Mouse (Mus musculus) MEL (cell line): ENCODE measurements around the gene Cx3cl1. TPM values are rescaled to one million over a fixed set of nuclear protein-coding genes. Genes with fewer than 3 reads are reported as not detected.

Experiments
- DNase-seq: peaks from one replicate; pipeline ENCODE4 v3.0.0; 2011; ENCODE audit warnings: low read depth, low spot score
- H3K27ac ChIP-seq: 2 replicates; pipeline ENCODE4 v1.5.1; 2012; ENCODE audit warnings: low read depth, mild to moderate bottlenecking, control low read depth, low read length, moderate library complexity; ENCODE audit not compliant: control insufficient read depth
- H3K27me3 ChIP-seq, 2 experiments: fragments of 150-350 bp in 1 of 2; sonication (generic) in 1 of 2; 2 replicates each; pipeline ENCODE4 v1.6.1; 2012; ENCODE audit warnings: low read length in 2 of 2, mild to moderate bottlenecking in 2 of 2, improper control_type of control experiment in 1 of 2, moderate library complexity in 1 of 2; ENCODE audit not compliant: insufficient read depth in 2 of 2, control insufficient read depth in 1 of 2
- H3K36me3 ChIP-seq, 2 experiments: 2 replicates each; pipeline ENCODE4 v1.6.1; 2012 to 2014; ENCODE audit warnings: low read length in 2 of 2, improper control_type of control experiment in 1 of 2, inconsistent platforms in 1 of 2, mild to moderate bottlenecking in 1 of 2; ENCODE audit not compliant: insufficient read depth in 2 of 2, control insufficient read depth in 1 of 2
- H3K4me1 ChIP-seq, 2 experiments: fragments of 150-350 bp in 1 of 2; sonication (generic) in 1 of 2; 2 replicates each; pipeline ENCODE4 v1.6.1; 2012; ENCODE audit warnings: low read length in 2 of 2, improper control_type of control experiment in 1 of 2, mild to moderate bottlenecking in 1 of 2; ENCODE audit not compliant: insufficient read depth in 2 of 2, control insufficient read depth in 1 of 2
- H3K4me3 ChIP-seq, 2 experiments: fragments of 150-350 bp in 1 of 2; sonication (generic) in 1 of 2; 2 replicates each; pipeline ENCODE4 v1.5.1; 2012; ENCODE audit warnings: low read depth in 2 of 2, low read length in 2 of 2, mild to moderate bottlenecking in 2 of 2, moderate library complexity in 2 of 2, control low read depth in 1 of 2, improper control_type of control experiment in 1 of 2; ENCODE audit not compliant: control insufficient read depth in 1 of 2, insufficient read depth in 1 of 2
- H3K79me2 ChIP-seq: 2 replicates; pipeline ENCODE4 v1.6.1; 2012; ENCODE audit warnings: mild to moderate bottlenecking, low read length, moderate library complexity; ENCODE audit not compliant: control insufficient read depth, poor library complexity, insufficient read depth
- H3K9ac ChIP-seq: 2 replicates; pipeline ENCODE4 v1.6.1; 2012; ENCODE audit warnings: low read depth, mild to moderate bottlenecking, control low read depth, low read length, moderate library complexity; ENCODE audit not compliant: control insufficient read depth, poor library complexity, severe bottlenecking
- H3K9me3 ChIP-seq: fragments of 150-350 bp; sonication (generic); replicated peaks from 2 replicates; pipeline ENCODE4 v1.6.1; 2012; ENCODE audit warnings: mild to moderate bottlenecking, low read length, improper control_type of control experiment, moderate library complexity; ENCODE audit not compliant: insufficient read depth
- CHD2 ChIP-seq: IDR thresholded peaks from 2 replicates; pipeline ENCODE4 v1.6.1; 2011; ENCODE audit warnings: low read length, improper control_type of control experiment
- CTCF ChIP-seq, 3 experiments: IDR thresholded peaks in 2 of 3; conservative IDR thresholded peaks in 1 of 3; 2 replicates each; pipeline ENCODE4 v1.5.1; 2011 to 2012; ENCODE audit warnings: low read length in 3 of 3, low read depth in 2 of 3, mild to moderate bottlenecking in 2 of 3, improper control_type of control experiment in 1 of 3, inconsistent platforms in 1 of 3, mixed read lengths in 1 of 3, moderate library complexity in 1 of 3; ENCODE audit not compliant: control insufficient read depth in 1 of 3, insufficient read depth in 1 of 3, poor library complexity in 1 of 3, severe bottlenecking in 1 of 3
- ELF1 ChIP-seq: IDR thresholded peaks from 2 replicates; pipeline ENCODE4 v1.6.1; 2014; ENCODE audit warnings: low read depth, mild to moderate bottlenecking, inconsistent platforms, low read length, improper control_type of control experiment, moderate library complexity
- EP300 ChIP-seq, 2 experiments: IDR thresholded peaks; 2 replicates each; pipeline ENCODE4 v1.6.1; 2011; ENCODE audit warnings: improper control_type of control experiment in 2 of 2, low read length in 2 of 2, low read depth in 1 of 2, mild to moderate bottlenecking in 1 of 2
- GABPA ChIP-seq: IDR thresholded peaks from 2 replicates; pipeline ENCODE4 v1.6.1; 2012; ENCODE audit warnings: low read depth, mild to moderate bottlenecking, inconsistent platforms, low read length, improper control_type of control experiment, moderate library complexity
- JUND ChIP-seq: IDR thresholded peaks from 2 replicates; pipeline ENCODE4 v1.6.1; 2011; ENCODE audit warnings: low read depth, mild to moderate bottlenecking, improper control_type of control experiment, low read length
- KAT2A ChIP-seq: conservative IDR thresholded peaks from 2 replicates; pipeline ENCODE4 v1.6.1; 2012; ENCODE audit warnings: low read depth, low read length, improper control_type of control experiment, inconsistent platforms
- MAZ ChIP-seq: IDR thresholded peaks from 2 replicates; pipeline ENCODE4 v1.6.1; 2012; ENCODE audit warnings: low read depth, mild to moderate bottlenecking, inconsistent platforms, low read length, improper control_type of control experiment
- MXI1 ChIP-seq: IDR thresholded peaks from 2 replicates; pipeline ENCODE4 v1.6.1; 2011; ENCODE audit warnings: mild to moderate bottlenecking, low read depth, low read length, improper control_type of control experiment
- MYC ChIP-seq: IDR thresholded peaks from 2 replicates; pipeline ENCODE4 v1.6.1; 2011; ENCODE audit warnings: low read depth, mild to moderate bottlenecking, low read length, improper control_type of control experiment, moderate library complexity
- POLR2AphosphoS2 ChIP-seq: IDR thresholded peaks from 2 replicates; pipeline ENCODE4 v1.6.1; 2011; ENCODE audit warnings: low read length, improper control_type of control experiment
- RAD21 ChIP-seq: IDR thresholded peaks from 2 replicates; pipeline ENCODE4 v1.6.1; 2011; ENCODE audit warnings: mild to moderate bottlenecking, low read depth, low read length, improper control_type of control experiment
- RCOR1 ChIP-seq: IDR thresholded peaks from 2 replicates; pipeline ENCODE4 v1.6.1; 2012; ENCODE audit warnings: low read depth, mild to moderate bottlenecking, inconsistent platforms, low read length, improper control_type of control experiment
- SIN3A ChIP-seq: IDR thresholded peaks from 2 replicates; pipeline ENCODE4 v1.6.1; 2012; ENCODE audit warnings: low read length, improper control_type of control experiment, inconsistent platforms
- SMC3 ChIP-seq: IDR thresholded peaks from 2 replicates; pipeline ENCODE4 v1.6.1; 2011; ENCODE audit warnings: low read depth, low read length, improper control_type of control experiment
- TAL1 ChIP-seq: IDR thresholded peaks from 2 replicates; pipeline ENCODE4 v1.6.1; 2012; ENCODE audit warnings: mild to moderate bottlenecking, inconsistent platforms, low read length, moderate library complexity, mixed read lengths
- ZKSCAN1 ChIP-seq: IDR thresholded peaks from 2 replicates; pipeline ENCODE4 v1.6.1; 2012; ENCODE audit warnings: low read depth, mild to moderate bottlenecking, inconsistent platforms, low read length, improper control_type of control experiment, moderate library complexity
- ZNF384 ChIP-seq: IDR thresholded peaks from 2 replicates; pipeline ENCODE4 v1.6.1; 2012; ENCODE audit warnings: low read depth, mild to moderate bottlenecking, inconsistent platforms, low read length, improper control_type of control experiment
- polyA plus RNA-seq, 2 experiments: library from polyadenylated mRNA; stranded (reverse) in 1 of 2; unstranded in 1 of 2; fragments of >175 nt in 1 of 2; fragments of >200 nt in 1 of 2; gene quantifications; 2 replicates each; pipeline versions ENCODE4 v1.2.1 to v1.2.4; 2012; ENCODE audit warnings: low replicate concordance in 2 of 2, low read depth in 1 of 2; ENCODE audit not compliant: insufficient read length in 2 of 2, insufficient read depth in 1 of 2, missing spikeins in 1 of 2
- total RNA-seq: library from RNA; depleted of rRNA; stranded (reverse); fragments of 300-350 nt; gene quantifications from 2 replicates; pipeline ENCODE4 v1.2.3, GENCODE M21; 2012

Cx3cl1 gene
- total and polyA plus RNA-seq, 3 experiments = not detected

GRCm38 (mm10) chr8:94734735-94735350 is 37.0 kb upstream of the Cx3cl1 start:
- no peaks in the 10 kb centered on the region for H3K79me2 ChIP-seq
- H3K4me3 ChIP-seq = no peak overlapping the region
- no peak overlapping the region for H3K9ac ChIP-seq
- no peaks in the 10 kb centered on the region for H3K9me3 ChIP-seq
- H3K4me1 ChIP-seq = no peaks in the 10 kb centered on the region
- no peak for TF ChIP-seq MAZ
- no peak for TF ChIP-seq RCOR1
- TF ChIP-seq ZKSCAN1 = no peak
- no peak for DNase-seq
- H3K27ac ChIP-seq = no peak overlapping the region
- H3K36me3 ChIP-seq = no peaks in the 10 kb centered on the region
- peaks cover 0 to 5% of the 10 kb centered on the region in 2 experiments; a peak in 2 of 4 replicates for H3K27me3 ChIP-seq

GRCm38 (mm10) chr8:94735426-94736094 is 36.2 kb upstream of the Cx3cl1 start:
- Histone ChIP-seq H3K9ac (peak overlapping the region; percentile 37; the same call in 1 of the 2 replicates), H3K4me3 (peak overlapping the region; percentile 51 to 53), H3K9me3 (no peaks in the 10 kb centered on the region), H3K27me3 (peaks cover 0 to 3% of the 10 kb centered on the region in 2 experiments; a peak in 2 of 4 replicates), H3K79me2 (no peaks in the 10 kb centered on the region), H3K27ac (no peak overlapping the region), H3K4me1 (no peaks in the 10 kb centered on the region), H3K36me3 (no peaks in the 10 kb centered on the region)
- no peak for TF ChIP-seq KAT2A
- TF ChIP-seq CHD2 = no peak
- no peak for TF ChIP-seq CTCF (IDR thresholded peaks at IDR 0.05 in 2 of 3, conservative IDR thresholded peaks at IDR 0.05 in 1 of 3; ENCODE audit: control insufficient read depth in 1 of 3, insufficient read depth in 1 of 3, low read depth in 2 of 3, low read length in 3 of 3, poor library complexity in 1 of 3, severe bottlenecking in 1 of 3)
- DNase-seq = peak; percentile 20

GRCm38 (mm10) chr8:94739829-94740228 is 32.0 kb upstream of the Cx3cl1 start:
- Histone ChIP-seq H3K79me2 (no peaks in the 10 kb centered on the region), H3K4me3 (no peak overlapping the region), H3K27me3 (peaks cover 0 to 5% of the 10 kb centered on the region in 2 experiments), H3K36me3 (no peaks in the 10 kb centered on the region), H3K4me1 (no peaks in the 10 kb centered on the region), H3K27ac (no peak overlapping the region), H3K9ac (no peak overlapping the region), H3K9me3 (no peaks in the 10 kb centered on the region)
- no peak for DNase-seq
- no peak for TF ChIP-seq POLR2AphosphoS2
- no peak for TF ChIP-seq TAL1
- no peak for TF ChIP-seq MAZ
- no peak for TF ChIP-seq MXI1
- no peak for TF ChIP-seq ZNF384
- no peak for TF ChIP-seq EP300 (IDR thresholded peaks at IDR 0.05; ENCODE audit: low read depth in 1 of 2, low read length in 2 of 2)
- TF ChIP-seq SMC3 = no peak
- TF ChIP-seq RAD21 = no peak
- no peak for TF ChIP-seq GABPA
- no peak for TF ChIP-seq JUND
- no peak for TF ChIP-seq MYC
- TF ChIP-seq SIN3A = no peak
- TF ChIP-seq ELF1 = no peak
- TF ChIP-seq KAT2A = no peak
